Mouse (Mus musculus) fibroblast of lung, adult 2 months (primary cell): ENCODE results near the gene Ssbp4.
"Not testable (repeated sequence)": the region's sequence is repeated elsewhere in the genome, so short reads cannot be mapped to it uniquely, and the experiment has no call there.

ENCODE experiments used
- DNase-seq: peaks from one replicate; pipeline ENCODE4 v3.0.0-alpha.2; 2011; ENCODE audit warnings: low read depth

Ssbp4 gene

DNA sequence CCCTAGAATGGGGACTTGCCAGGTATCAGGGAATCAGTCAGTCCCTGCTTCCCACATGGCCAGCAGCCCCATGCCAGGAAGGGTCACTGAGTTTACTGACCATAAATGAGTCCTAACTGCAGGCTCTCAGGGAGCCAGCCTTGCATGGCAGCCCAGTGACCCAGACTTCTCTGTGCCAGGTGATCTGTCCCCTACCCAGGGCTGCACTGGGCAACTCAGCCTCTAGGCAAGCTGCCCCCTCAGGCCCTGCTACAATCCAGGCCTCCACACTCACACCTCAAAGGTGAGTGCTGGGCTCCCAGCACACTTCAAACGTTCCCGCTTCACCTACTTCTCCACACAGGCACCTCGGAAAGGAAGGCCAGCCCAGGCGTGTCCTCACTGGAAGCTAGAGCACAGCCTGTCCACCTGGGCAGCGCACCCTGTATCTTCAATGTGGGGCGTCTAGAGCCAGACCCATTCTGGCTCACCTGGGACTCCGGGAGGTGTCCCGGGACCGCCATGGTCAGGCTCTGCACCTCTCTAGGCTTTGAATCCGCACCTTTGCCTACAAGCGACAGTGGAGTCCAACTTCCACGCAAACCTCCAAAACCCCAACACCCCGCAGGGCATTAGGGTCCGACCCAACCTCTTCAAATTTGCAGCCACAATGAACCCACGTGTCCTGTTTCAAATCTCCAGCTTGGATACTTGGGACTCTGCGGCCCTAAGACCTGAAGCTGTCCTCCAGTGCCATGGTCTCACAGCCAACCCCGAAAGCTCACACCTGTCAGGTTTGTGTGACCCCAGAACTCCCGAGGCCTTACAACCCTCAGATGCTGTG is 1.7 kb downstream of the Ssbp4 start:
- DNase-seq = no peak

- no peak for DNase-seq
Measured at GRCm38 (mm10) chr8:70605871-70606779, 2.5 kb downstream of the Ssbp4 start.

GRCm38 (mm10) chr8:70604558-70604957 is 4.1 kb downstream of the Ssbp4 start:
- DNase-seq = no peak

GRCm38 (mm10) chr8:70602139-70602811 is 6.4 kb downstream of the Ssbp4 start:
- DNase-seq = no peak

DNA sequence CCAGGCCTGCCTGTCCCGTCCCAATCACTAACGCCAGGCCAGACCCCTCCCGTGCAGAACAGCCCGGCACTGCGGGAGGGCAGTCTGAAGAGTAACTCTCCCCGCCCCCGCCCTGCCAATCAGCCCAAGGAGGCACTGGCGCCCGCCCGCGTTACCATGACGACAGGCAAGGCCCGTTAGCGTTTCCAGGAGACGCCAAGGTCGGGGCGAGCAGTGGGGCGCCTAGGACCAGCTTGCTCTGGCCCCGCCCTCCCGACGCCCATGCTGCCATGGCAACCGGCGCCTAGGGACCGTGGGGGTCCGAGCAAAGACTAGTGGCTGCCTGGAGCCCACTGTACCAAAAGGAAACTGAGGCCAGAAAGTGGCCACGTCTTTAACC is 7.4 kb downstream of the Ssbp4 start:
- DNase-seq = no peak

GRCm38 (mm10) chr8:70600473-70601270 is 8.0 kb downstream of the Ssbp4 start:
- DNase-seq = no peak

DNA sequence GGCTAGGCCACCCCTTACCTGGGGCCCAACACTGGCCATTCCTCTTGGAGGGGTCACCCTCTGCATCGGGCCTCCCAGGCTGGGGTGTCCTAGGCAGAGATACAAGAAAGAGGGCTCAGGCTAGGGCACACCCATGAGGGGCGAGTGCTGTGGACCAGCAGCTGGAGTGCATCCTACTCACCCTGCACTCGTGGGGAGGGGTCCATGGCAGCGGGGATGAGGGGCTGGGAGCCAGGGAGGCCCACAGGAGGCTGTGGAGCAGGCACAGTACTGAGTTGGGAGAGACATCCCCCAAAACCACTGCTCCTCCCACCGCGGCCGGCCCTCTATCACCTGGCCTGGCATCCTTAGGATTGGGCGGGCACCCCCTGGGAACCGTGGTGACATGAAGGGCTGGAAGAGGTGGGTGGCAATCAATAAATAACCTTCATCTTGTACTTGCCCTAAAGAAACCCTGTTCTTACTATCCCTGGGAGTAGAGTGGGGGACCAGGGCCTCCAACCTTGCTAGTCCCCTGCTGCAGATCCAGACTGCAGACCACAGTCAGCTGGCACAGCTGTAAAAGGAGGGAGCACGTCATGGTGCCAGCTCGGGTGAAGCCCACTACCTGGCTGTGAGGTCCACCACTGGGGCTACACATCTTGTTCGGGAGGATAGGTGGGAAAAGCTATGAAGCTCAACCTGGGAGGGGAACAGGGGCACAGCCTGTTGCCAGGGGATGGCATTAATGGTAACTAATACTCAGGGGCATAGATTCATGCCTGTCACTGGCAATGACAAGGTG is 9.0 kb downstream of the Ssbp4 start:
- DNase-seq = no peak

GRCm38 (mm10) chr8:70598722-70599121 is 9.9 kb downstream of the Ssbp4 start:
- no peak for DNase-seq

GRCm38 (mm10) chr8:70598283-70598682 is 10.4 kb downstream of the Ssbp4 start:
- DNase-seq = no peak

DNA sequence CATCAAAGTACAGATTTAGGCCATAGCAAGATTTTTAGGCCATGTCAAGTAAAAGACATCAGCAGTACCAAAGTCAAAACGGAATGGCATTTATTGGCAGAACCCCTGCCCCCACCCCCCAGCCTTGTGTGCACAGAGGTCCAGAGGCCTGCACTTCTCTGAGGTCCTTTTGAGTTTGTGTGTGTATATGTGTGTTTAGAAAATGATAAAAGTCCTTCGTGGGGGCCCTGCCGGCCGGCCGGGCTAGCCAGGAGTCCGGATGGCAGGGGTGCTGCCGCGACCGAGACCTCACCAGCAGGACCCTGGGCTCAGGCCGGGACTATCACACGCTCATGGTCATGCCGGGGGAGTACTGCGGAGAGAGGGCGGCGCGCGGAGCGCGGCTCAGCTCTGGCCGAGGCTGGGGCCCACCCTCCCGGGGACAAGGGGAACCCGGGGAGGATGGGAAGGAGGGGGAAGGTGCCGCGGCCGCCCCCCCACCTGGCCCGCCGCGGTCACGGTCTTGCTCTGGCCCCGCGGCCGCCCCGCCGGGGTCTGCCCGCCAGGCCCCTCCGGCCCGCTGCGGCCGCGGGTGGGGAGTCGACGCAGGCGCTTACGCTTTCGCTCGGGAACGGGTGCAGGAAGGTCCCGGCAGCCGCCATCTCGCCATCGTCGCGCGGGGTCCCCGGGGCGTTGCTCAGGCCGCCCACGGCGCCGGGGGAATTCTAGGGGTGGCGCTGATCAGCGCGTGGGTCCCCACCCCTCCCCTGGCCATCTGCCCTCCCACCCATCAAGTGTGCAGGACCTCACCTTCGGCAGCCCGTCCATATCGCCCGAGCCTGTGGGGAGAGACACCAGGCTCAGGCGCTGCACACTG is 11.0 kb downstream of the Ssbp4 start:
- DNase-seq = no peak

GRCm38 (mm10) chr8:70596775-70597416 is 11.8 kb downstream of the Ssbp4 start:
- no peak for DNase-seq

DNA sequence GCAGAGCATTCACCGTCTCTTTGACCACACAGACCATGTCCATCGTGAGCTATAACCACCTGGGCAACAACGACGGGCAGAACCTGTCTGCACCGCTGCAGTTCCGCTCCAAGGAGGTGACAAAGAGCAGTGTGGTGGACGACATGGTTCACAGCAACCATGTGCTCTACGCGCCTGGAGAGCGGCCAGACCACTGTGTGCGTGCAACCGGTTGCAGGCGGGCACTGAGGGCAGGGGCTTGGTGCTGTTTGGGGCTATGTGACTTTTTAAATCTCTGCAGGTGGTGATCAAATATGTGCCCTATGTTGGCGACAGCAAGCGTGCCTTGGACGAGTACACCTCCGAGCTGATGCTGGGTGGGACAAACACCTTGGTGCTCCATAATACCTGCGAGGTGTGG is 12.5 kb downstream of the Ssbp4 start:
- DNase-seq = no peak

GRCm38 (mm10) chr8:70595811-70596210 is 12.9 kb downstream of the Ssbp4 start:
- DNase-seq = no peak

- DNase-seq = no peak
Measured at GRCm38 (mm10) chr8:70594621-70595564, 13.8 kb downstream of the Ssbp4 start.

- DNase-seq = peak; percentile 44
Measured at GRCm38 (mm10) chr8:70593961-70594609, 14.6 kb downstream of the Ssbp4 start, which contains the start of gene Isyna1. Isyna1 (plus strand) TSS chr8:70594373.

GRCm38 (mm10) chr8:70593173-70593572 is 15.5 kb downstream of the Ssbp4 start:
- DNase-seq = no peak

DNA sequence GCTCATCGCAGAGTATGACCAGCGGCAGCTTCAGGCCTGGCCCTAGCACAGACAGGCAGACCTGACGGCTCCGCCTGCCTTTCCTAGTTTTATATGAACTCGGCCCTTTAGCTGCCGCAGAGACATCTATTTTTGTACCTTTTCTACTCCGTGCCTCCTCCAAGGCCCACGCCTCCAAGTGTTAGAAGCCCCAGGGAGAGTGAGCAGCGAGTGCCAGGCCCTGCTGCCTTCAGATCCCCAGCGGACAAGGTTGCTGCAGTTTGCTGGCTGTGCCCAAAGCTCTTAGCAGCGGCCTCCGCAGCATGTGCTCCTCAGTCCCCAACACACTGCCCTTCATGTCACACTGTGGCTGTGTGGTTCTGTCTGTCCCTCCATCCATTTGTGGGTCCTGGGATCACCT is 17.1 kb downstream of the Ssbp4 start:
- no peak for DNase-seq

DNA sequence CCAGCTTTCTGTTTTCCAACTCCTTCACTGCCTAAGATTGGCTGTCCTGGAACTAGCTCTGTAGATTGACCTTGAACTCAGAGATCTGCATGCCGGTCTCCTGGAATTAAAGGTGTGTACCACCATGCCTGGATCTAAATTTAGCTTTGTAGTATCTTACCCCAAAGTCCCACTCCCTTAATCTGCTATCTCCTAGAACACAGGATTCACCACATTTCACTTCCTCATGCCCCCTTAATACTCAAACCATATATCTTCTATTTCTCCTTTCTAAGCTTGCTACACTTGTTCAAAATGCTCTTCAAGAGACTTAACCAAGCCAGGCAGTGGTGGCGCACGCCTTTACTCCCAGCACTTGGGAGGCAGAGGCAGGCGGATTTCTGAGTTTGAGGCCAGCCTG is 20.7 kb downstream of the Ssbp4 start:
- DNase-seq = not testable (repeated sequence)
